Mouse (Mus musculus): ENCODE measurements at regions not wholly inside any gene's neighbourhood (a gene's known extent, or its start where the extent isn't known, plus 50 kb on each side); places are given as distances from the start of the nearest gene placed in this dataset.

GRCm38 (mm10) chr7:93136061-93136460 lies 56.4 kb downstream of the Fam181b start:
- no peak for DNase-seq

- peak; percentile 11 to 22 for DNase-seq
These were observed 67.7 kb downstream of the Fam181b start for GRCm38 (mm10) chr7:93147379-93147778.

- DNase-seq = no peak
These were observed 71.7 kb downstream of the Fam181b start for GRCm38 (mm10) chr7:93151321-93151720.

- no peak for DNase-seq
These were observed 117.4 kb downstream of the Fam181b start for GRCm38 (mm10) chr7:93197106-93197505.
